Mouse (Mus musculus) embryonic stem cell, embryonic (primary cell): ENCODE measurements at regions not wholly inside any gene's neighbourhood (a gene's known extent, or its start where the extent isn't known, plus 50 kb on each side); places are given as distances from the start of the nearest gene placed in this dataset.

Source experiments
- CTCF ChIA-PET, 4 experiments: fragments of 300-600 bp in 2 of 4; fragments of 350-600 bp in 2 of 4; sonication (Branson Sonifier 250); formaldehyde crosslinking; loops; one replicate each; lab custom pipeline; 2022; ENCODE audit warnings: inconsistent platforms in 2 of 4; lab: Charles Lee
- POLR2A ChIA-PET, 4 experiments: fragments of 300-600 bp in 2 of 4; fragments of 350-600 bp in 2 of 4; sonication (Branson Sonifier 250); formaldehyde crosslinking; loops; one replicate each; lab custom pipeline; 2022; ENCODE audit warnings: antibody characterized with exemption in 4 of 4, inconsistent platforms in 1 of 4; lab: Charles Lee

GRCm38 (mm10) chr2:134214748-134215328 lies 339.3 kb downstream of the Hao1 start:
- ChIA-PET POLR2A (no interaction called here), CTCF (no interaction called here)

- POLR2A ChIA-PET: interaction anchor here in 1 of 4 experiments (1.0 kb wide), 1 partner anchor 16 kb away, joined by 3 read pairs; no protein-coding TSS in a partner anchor
- CTCF ChIA-PET: no interaction called here
These were observed 350.9 kb downstream of the Hao1 start for GRCm38 (mm10) chr2:134203252-134203651.

- CTCF ChIA-PET: no interaction called here
- POLR2A ChIA-PET: interaction anchor here in 1 of 4 experiments (0.6 kb wide), 1 partner anchor 9 kb away, joined by 4 read pairs; no protein-coding TSS in a partner anchor
These were observed 358.2 kb downstream of the Hao1 start for GRCm38 (mm10) chr2:134195961-134196360.

- POLR2A ChIA-PET: no interaction called here
- CTCF ChIA-PET: no interaction called here
These were observed 364.6 kb downstream of the Hao1 start for GRCm38 (mm10) chr2:134189435-134190063.
